Mouse (Mus musculus) megakaryocyte-erythroid progenitor cell, adult 5-6 weeks (primary cell): ENCODE data around the gene Scn8a. TPM values are rescaled to one million over a fixed set of nuclear protein-coding genes. Genes with fewer than 3 reads are reported as not detected.

ENCODE experiments used
- ATAC-seq: replicated peaks from 2 replicates; pipeline ENCODE4 v1.8.0; 2016; ENCODE audit warnings: mild to moderate bottlenecking, inconsistent platforms; ENCODE audit not compliant: severe bottlenecking, poor library complexity, low FRiP score, low TSS enrichment
- total RNA-seq, 2 experiments: library from RNA; stranded (forward) in 1 of 2; stranded (reverse) in 1 of 2; fragments of 200-1000, 215-1000 nt in 1 of 2; fragments of >200 nt in 1 of 2; fragmentation: Nextera tagmentation in 1 of 2; gene quantifications; 2 replicates each; pipeline ENCODE4 v1.2.3; 2014 to 2017

Scn8a gene
- total RNA-seq, 2 experiments from 2014 or later: not detected

DNA sequence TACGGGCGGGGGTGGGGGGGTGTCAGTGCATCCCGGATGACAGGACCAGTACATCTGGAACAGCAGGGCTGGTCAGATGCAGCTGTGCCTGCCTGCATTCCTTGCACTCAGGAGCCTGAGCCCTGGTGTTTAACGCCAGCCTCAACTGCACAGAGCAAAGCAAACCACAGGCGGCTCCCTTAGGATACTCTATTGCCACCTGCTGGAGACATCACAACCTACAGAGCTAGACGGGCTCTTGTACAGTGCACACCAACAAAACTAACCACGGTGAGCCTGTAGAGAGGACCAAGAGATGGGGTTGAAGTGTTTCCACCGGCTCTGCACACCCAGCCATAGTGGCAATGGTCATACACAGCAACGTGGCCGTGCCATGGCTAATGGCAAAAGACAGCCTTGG lies 186.6 kb downstream of the Scn8a start:
- peak; percentile 70 for ATAC-seq

DNA sequence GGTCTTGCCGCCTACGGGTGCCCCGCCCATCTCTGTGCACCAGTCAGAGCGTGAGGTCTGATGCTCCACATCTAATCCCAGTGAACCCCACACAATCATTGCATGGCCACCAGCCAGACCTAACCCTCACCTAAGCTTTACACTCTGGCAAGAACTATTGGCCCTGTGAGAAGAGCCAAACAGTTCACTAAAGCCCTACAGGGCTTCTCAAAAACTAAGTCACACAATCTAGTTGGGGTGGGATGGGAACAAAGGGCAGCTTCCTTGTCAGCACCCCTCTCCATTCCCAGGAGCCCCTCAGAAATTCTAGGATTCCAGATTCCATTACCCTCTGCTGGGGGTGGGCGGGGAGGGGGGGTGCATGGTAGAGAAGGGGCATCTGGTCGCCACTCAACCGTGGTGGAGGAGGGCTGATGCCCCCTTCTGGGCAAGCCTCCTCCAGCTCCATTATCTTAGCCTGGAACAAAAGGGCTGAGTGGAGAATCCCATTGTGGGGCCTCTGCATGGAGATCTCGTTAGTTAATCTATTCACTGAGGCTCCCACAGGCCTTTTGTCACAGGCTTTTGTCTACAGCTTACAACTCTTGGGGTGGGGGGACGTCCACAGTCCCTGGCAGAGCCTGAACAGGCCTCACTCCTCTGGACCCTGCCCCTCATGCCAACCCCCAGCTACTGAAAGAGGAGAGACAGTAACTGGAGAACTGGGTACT lies 190.1 kb downstream of the Scn8a start:
- ATAC-seq: no peak

DNA sequence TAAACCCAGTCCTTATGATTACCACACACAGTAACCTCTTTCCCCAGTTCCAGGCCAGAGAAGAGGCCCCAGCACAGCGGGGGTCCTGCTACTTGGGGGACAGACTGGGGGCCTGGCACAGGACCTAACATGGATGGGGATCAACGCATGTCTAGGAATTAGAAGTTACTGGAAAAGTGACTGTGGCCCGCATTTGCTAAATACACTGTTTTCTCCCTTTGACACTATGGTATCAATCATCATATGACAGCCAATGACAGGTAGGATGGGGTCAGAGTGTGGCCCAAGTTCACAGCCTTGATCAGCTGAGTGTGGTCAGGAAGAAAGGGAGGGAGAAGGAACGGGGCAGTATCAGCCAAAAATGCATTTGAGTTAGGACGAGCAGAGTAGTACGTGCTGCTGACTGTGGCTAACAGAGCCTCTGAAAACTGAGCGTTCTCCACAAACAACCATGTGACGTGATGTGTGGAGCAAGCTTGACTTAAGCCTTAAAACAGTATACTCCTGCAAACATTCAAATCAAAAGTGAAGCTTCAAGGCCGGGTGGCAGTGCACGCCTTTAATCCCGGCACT lies 190.7 kb downstream of the Scn8a start:
- ATAC-seq: no peak

DNA sequence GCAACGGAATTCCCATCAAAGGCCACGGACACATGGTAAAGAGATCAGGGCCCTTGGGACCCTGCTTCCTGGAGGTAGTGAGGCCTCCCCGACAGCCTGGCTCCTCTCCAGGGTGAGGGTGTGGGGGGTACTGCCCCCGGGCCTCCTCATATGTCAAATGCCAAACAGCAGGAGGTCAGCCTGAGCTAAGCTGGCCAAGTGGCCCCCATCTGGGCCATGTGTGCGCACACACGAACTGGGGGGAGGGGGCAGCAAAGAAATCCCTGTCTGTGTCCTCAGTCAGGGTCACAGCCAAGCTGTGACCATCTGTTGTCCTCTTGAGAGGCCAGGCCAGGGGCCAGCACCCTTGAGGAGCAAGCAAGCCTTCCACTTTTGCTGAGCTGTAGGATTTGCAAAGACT lies 195.4 kb downstream of the Scn8a start:
- ATAC-seq: no peak

DNA sequence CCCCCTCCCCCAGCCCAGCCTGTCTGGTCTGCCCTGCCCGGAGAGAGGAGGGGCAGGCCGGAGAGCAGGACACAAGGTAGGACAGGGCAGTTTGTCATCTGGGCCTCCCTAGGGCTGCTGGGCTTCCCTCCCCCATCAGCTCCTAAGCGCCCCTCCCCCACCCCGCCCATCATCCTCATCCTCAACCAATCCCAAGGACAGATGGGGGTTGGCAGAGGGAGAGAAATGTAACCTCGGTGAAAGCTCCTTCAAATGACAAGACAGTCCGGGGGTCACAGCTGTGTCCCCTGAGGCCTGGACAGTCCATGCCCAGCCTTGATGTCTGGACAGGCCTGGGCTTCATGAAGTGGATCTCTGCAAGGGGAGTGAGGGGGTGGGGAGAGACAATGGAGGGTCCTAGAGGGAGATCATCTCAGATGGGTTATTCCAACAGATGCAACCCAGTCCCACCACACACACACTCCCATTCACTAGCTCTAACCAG lies 196.7 kb downstream of the Scn8a start:
- no peak for ATAC-seq

DNA sequence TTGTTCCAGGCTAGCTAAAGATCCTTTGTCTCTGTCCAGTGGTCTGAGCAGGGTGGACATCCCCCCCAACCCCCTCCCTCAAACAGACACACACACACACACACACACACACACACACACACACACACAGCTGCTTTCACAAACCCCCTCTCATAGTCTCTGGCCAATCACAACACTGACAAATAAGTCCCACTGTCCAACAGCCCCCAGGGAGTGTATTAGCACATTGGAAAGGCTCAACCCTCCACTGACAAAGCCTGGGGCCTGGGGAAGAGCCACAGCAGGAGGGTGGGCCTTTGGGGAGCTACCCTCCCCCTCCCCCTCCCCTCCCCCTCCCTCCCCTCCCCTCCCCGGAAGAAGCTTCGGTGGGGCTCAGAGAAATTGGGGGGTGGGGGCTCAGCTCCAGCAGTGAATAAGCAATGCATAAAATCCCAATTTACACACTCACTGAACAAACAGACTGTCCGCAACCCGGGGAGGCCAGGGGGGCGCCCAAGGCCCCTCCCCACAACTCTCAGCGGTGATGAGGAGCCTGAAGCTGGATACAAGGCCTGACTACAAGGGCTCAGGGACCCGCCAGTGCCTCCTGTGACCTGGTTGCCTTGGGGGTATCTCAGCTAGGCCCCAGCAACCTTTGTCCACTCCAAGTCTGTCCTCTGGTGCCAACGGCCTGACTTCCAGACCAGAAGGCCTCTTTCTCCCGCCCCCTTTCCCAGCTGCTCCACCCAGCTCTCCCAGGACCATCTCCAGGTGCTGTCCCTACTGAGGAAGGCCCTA lies 197.4 kb downstream of the Scn8a start:
- no peak for ATAC-seq

DNA sequence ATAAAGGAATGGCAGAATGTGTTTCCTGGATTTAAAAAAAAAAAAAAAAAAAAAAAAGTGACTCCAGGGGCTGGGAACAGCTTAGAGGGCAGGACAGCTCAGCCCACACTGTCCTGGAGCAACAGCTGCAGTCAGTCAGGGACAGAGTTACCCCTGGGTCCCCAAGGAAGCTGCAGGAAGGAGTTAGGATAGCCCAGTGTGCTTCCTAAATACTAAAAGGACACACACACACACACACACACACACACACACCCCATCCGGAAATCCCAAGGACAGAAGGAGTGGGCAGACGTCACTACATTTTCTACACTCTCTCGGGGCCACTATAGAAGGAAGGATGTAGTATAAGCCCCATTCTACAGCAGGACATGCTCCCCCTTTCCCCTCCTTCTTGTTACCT lies 198.4 kb downstream of the Scn8a start:
- no peak for ATAC-seq

DNA sequence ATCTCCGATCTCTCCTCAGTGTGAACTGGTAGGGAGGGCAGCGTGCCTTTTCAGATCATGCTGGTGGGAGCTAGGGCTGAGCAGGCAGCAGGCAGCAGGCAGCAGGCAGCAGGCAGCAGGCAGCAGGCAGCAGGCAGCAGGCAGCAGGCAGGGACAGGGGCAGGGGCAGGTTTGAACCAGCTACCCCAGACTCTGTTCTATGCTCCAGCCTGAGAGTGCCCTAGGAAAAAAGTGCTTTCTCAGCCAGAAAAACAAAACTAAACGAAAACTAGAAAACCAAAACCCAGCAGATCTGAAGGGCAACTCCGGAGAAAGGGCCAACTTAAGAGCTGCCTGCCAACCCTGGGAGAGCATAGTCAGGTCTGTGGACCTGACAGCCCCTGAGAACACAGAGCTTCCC lies 199.0 kb downstream of the Scn8a start:
- no peak for ATAC-seq

DNA sequence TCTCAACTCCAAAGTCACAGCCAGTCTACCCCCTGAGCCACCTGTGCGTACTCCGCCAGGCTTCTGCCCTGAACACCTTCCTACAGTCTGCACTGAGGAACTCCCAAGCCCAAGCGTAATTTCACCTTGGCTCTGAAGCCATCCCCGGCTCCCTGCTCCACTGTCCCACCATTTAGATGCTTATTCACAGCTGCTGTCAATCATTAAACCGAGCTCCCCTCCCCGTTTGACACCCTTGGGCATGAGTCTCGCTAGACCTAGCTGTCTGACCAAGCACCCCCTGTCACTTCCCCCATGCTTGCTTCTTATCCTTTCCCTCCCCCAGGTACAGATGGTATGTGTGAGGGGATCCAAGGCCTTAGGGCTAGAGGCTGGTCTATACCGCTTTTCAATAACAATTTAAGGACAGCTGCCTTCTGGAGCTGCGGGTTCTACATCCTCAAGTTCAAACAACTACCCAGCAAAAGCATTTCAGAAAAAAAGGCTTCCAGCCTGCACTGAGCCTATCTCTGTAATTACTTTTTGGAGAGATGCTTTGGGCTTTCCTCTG lies 200.1 kb downstream of the Scn8a start:
- ATAC-seq: no peak

DNA sequence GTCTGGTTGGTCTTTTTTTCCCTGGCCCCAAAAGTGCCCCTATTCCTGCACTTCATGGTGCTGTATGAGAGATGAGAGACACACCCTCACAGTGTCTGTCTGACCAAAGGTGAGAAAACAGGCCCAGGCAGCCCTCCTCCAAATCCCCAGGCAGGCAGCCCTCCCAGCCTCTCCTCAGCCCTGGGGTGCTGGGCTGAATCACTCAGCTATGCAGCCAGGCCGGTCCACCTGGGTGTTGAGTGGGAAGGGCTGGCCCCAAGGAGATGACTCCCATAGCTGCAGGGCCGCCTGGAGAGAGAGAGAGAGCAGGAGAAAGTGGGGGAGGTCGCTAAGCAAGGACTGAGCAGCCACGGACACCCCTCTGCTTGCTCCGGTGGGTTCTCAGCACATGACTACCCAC lies 201.1 kb downstream of the Scn8a start:
- no peak for ATAC-seq

DNA sequence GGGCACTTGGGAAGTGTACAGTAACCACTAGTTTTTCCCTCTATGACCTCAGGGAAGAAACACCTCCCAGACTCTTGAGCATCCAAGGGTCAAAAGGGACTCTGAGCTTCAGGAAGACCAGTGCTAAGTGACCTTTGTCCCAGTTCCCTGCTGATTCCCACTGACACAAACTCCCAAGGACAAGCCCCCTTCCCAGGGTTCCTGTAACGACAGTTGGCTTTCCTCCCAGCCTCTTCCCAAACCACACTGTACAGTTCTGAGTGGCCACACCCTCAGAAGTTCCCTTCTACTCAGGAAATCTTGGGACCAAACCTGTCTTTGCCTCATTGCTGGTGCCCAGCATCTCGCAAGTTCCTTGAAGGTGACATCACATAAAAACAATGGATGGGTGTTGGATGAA lies 203.1 kb downstream of the Scn8a start:
- ATAC-seq: no peak

DNA sequence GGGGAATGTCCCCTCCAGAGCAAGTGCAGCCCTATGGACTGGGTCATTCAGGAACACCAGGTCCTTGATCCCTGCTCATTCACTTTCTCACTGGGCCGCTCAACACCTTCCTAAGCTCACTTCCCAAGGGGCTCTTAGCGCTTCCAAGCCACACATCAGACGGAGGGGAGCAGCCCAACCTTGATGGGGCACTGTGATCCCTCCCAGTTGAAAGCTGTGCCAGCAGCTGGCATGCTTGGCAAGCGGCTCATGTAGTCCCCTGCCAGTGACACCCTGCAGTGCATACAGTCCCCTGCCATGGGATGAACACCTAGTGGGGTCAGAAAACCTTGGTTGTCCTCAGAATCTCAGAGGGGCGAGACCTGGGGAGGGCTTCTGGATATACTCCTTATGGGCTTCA lies 204.4 kb downstream of the Scn8a start:
- no peak for ATAC-seq

DNA sequence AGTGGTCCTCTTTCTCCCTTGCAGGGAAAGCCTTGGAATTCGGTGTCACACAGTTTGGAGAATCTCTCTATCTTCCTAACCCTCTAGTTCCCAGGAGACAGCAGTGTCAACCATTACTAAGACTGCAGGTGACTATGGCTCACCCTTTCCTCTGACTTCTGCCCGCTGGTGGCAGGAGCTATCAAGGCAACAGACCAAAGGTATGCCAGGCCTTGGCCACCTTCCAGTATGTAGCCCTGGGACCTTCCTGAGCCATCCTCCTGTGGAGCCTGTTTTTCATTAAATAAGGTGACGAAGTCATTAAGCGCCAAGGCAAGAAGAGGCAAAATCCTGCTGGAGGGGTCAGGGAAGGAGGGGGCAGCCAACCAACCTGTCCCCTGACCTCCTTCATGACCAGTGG lies 205.5 kb downstream of the Scn8a start:
- ATAC-seq: no peak

DNA sequence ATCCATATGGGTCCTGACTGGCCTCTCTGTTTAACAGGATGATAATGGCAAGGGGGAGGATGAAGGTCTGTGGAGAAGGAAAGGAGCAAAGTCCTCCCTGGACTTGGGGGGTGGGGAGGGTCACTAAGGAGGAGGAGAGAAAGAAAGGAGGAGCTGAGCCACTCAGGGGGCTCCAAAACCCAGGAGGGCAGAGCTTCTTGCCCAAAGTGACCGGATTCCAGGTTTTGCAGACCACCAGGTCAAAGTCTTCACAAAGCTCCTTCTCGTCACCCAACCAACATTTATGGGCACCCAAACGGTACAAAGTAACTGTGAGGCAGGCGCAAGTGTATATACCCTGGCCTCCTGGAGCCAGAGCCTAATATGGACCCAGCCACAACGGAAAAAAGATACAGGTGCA lies 206.0 kb downstream of the Scn8a start:
- no peak for ATAC-seq

DNA sequence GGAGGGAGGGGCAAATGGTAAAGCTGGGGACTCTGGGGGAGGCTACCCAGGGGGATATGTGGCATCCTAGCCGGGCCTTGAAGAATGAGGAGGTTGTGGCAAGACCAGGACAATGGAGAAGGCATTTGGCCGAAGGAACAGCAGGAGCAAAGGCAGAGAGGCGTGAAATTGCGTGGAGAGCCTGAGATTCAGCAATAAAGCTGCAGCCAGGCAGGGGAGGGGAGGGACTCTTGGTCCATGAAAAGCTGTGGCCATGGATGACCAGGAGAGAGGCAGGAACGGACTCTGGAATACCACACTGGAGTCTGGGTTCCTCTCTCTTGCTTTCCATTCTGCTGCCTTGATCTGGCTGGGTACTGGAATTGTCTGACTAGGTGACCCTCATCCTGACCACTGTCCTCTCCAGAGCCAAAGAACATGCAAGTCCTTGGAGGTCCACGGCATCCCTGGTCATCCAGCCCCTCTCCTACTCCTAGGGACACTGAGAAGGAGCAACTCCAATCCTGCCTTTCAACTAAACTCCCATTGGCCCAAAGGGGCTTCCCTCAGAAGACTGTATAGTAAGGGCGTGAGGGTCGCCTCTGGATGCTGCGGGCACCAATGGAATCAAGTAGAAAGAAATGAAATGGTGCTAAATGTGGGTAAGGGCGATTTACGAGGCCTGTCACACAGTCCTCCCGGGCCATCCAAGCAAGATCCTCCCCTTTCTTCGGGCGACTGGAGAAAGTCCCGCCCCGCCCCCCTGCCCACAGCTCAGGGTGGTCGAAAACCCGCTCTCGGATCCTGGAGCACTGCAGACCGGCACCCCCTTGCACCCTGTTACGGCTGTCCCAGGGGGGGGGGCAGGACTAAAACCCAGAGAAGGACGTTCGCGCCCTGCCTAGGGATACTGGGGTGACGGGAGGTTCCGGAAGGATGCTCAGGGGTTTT lies 206.7 kb downstream of the Scn8a start:
- ATAC-seq: no peak

DNA sequence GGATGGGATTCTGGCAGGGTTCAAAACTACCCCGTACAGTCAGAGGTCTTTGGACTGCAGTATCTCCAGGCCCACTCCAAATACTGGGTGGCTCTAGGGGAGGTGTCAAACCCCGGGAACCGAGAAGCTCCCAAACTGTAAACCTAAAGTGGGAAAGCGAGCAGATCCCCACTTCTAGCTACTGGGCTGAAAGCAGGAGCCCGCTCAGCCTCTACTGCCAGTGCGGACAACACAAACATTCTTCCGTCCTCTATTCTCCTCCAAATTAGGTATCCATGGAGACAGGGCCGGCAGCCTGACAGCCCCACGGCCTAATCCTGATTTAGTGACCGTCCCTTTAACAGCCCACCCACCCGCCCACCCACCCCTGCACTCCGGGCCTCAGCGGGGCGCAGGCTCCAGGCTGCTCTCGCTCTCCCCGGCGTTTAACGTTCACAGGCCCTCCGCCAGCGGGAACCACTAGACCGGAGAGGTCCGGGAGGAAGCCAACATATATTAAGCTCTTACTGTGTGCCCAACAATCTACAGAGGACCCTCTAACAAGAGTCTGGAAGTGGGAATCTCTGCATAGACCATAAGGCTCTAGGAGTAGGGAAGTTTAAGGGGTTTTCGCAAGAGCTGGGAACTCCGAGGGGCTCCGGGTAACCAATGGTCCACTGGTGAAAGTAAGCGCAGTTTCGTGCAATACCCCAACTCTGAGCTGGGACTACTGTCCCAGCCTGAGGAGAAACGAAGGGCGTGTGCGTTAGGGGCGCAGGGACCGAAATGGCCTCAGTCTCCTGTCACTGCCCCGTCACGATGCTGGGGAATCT lies 207.5 kb downstream of the Scn8a start:
- no peak for ATAC-seq

DNA sequence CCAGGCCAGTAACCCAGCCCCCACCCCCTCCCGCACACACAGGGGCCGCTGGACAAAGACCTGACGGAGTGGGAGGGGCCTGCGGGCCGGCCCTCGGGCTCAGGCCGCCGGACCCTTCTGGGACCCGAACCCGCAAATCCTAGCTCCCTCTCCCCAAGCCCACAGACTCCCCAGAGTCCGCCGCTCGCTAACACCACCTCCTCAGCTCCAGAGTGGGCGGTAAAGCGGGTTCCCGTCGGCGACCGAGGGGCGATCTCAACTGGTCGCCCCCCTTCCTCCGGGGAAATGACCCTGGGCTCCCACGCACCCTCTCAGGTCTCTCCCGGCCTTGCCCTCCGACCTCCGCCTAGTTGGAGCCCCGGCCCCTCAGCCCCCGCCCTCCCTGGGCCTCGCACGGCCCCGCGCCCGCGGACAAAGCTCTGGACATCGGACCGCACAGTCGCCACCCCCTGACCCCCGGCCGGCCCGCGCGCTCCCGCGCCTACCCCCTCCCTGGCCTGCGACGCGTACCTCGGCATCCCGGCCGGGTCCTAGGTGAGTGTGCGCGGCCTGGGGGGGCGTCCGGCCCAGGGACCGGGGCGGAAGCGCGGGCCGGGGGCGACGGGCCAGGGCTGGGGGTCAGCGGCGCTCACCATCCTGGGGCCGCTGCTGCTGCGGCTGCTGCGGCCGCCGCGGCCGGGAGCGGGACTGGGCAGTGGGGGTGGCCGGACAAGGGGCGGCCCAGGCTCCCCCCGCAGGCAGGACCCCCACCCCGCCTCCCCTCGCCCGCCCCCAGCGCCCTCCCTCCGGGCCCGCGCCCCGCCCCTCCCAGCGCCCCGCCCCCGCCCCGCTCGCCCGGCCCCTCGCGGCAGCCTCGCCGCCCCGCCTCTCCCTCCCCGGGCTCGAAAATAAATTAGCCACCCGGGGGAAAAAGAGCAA lies 208.4 kb downstream of the Scn8a start, which contains the start of gene Fignl2:
TSS of gene Fignl2 (minus strand) at position 755 of the 918 bp plus-strand sequence.
- ATAC-seq: no peak
